Mouse (Mus musculus): ENCODE data around the gene Ctcf.

Gene Ctcf

GRCm38 (mm10) chr8:105698734-105699133 is 62.4 kb downstream of the Ctcf start:
- ATAC-seq (ENCODE audit: insufficient number of reproducible peaks, low FRiP score, low TSS enrichment), result no peak

DNA sequence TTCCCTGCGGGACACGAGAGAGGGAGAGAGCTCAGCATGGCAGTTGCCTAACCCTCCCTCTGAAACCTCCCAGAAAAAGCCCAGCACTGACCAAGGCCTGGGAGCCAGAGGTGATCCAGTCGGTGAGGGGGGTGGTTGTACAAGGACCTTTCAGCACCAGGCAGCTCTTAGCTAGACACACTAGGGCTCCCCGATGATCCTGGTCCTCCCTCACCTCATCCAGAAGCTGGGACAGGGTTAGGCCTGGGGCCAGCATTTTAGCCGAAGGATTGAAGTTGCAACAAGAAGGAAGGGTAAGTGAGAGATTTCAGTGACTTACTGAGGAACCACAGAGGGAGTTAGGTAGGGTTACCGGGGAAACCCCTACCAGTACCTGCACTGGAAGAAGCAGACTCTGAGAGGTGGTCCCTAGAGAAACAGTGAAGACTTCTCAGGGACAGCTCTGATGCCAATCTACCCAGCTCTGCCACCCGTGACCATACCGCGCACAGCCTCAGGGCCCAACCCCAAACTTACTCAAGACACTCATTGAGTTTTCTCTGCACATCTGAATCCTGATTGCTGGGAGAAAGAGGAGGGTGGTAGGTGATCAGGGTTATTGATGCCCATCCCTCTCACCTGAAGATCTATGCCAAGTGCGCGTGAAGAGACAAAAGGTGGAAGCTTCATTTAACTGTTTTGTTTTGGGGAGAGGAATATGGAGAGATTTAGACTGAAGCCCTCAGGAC is 63.3 kb downstream of the Ctcf start:
- no peak for ATAC-seq (ENCODE audit: insufficient number of reproducible peaks, low FRiP score, low TSS enrichment)

- 0 out of 2 replicates have a peak, but pooled peaks have one; percentile 5 for ATAC-seq (ENCODE audit: insufficient number of reproducible peaks, low FRiP score, low TSS enrichment)
Measured at GRCm38 (mm10) chr8:105700566-105700965, 64.2 kb downstream of the Ctcf start.

DNA sequence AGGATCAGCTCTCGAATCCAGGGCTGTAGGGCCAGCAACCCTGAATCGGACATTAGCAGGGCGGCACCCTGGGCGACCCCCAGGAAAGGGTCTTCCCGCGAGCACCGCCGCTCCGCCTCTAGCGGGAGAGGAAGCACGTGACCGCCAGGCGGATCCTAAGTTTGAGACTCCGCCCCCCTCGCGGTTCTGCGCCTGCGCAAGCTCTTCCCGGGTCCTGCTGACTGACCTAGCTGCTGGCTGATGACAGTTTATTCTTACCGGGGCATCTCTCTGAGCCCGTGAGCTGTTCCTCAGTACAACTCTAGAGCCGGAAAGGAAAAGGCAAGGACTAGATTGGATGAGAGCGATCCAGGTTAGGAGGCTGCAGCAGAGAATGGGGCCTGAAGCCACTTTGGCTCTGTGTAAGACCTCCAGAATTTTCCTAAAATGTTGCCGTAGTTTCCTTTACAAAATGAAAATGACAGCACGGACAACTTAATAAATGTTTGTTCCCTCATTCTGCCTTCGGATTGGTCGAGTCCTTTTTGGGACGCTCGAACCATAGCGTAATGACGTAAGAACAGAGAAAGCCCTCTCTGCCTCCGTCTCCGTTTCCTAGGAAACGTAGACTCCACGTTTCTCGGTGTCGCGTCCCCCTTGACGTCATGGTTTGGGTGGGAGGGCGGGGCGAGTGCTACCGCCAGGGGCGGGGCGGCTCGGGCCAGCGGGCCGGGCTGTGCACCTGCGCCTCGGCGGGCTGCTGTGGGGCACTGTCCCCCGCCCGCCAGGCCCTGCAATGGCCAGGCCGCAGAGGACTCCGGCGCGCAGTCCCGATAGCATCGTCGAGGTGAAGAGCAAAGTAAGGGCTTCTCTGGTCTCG is 64.8 kb downstream of the Ctcf start, which contains the start of the genes Acd and Pard6a:
Gene Acd, minus strand, starts transcription at position 137 of the 859 bp plus-strand sequence.
Gene Pard6a, plus strand, starts transcription at position 183 of the 859 bp plus-strand sequence.
- ATAC-seq (ENCODE audit: insufficient number of reproducible peaks, low FRiP score, low TSS enrichment), result peak; percentile 43

- ATAC-seq (ENCODE audit: insufficient number of reproducible peaks, low FRiP score, low TSS enrichment), result 0 out of 2 replicates have a peak, but pooled peaks have one; percentile 1
Measured at GRCm38 (mm10) chr8:105702001-105702401, 65.6 kb downstream of the Ctcf start.

DNA sequence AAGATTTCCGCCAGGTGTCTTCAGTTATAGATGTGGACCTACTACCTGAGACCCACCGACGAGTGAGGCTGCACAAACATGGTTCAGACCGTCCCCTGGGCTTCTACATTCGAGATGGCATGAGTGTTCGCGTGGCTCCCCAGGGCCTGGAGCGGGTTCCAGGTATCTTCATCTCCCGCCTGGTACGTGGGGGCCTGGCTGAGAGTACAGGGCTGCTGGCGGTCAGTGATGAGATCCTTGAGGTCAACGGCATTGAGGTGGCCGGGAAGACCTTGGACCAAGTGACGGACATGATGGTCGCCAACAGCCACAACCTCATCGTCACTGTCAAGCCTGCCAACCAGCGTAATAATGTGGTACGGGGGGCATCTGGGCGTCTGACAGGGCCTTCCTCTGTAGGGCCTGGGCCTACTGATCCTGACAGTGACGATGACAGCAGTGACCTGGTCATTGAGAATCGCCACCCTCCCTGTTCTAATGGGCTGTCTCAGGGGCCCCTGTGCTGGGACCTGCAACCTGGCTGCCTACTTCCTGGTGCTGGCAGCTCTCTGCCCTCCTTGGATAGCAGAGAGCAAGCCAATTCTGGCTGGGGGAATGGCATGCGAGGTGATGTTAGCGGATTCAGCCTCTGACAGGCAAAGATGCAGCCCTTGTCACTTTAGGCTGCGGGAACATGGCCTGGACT is 66.5 kb downstream of the Ctcf start:
- ATAC-seq (ENCODE audit: insufficient number of reproducible peaks, low FRiP score, low TSS enrichment), result no peak

- no peak for ATAC-seq (ENCODE audit: insufficient number of reproducible peaks, low FRiP score, low TSS enrichment)
Measured at GRCm38 (mm10) chr8:105704146-105704812, 67.9 kb downstream of the Ctcf start.

DNA sequence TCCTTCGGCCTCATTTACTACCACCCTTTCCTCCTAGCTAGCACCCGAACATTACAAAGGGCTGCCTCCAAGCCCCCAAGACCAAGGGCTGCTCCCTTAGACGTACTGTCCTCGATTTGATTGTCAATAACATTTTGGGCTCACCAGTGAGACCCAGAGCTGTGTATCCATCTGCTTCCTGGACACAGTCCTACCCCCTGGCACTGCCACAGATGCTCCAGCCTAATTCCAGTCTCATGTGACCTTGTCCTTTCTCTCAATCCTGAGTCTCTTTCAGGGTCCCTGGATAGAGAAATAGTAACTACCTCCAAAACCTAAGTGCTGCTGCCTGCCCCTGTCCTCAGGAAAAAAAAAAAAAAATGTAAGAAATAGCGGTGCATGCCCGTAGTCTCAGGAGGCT is 68.6 kb downstream of the Ctcf start:
- peak; percentile 21; the same call in 1 of the 2 replicates for ATAC-seq (ENCODE audit: insufficient number of reproducible peaks, low FRiP score, low TSS enrichment)

DNA sequence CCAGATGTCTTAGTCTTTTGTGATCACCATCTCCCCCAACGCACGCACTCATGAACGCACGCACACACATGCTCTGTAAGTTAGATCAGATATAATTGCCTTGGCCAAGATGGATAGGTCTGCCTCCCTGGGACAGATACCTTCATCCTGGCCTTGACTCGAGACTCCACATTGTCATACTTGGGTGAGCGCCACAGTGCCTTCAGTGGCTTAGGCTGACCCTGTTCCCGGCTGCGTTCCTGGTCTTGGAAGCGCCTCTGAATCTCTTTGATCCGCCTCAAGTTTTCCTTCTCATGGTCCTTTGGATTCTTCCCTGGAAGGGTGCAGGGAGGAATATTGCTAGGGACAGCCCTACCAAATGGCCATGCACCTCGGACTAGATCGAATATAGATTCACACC is 70.1 kb downstream of the Ctcf start:
- no peak for ATAC-seq (ENCODE audit: insufficient number of reproducible peaks, low FRiP score, low TSS enrichment)

GRCm38 (mm10) chr8:105707498-105708403 is 71.4 kb downstream of the Ctcf start, which contains the start of the genes 4933405L10Rik and Enkd1:
Gene 4933405L10Rik (plus strand): TSS chr8:105707655.
Gene Enkd1 (minus strand): TSS chr8:105708210.
- peak; percentile 45 for ATAC-seq (ENCODE audit: insufficient number of reproducible peaks, low FRiP score, low TSS enrichment)

GRCm38 (mm10) chr8:105708675-105709074 is 72.3 kb downstream of the Ctcf start:
- no peak for ATAC-seq (ENCODE audit: insufficient number of reproducible peaks, low FRiP score, low TSS enrichment)

- no peak for ATAC-seq (ENCODE audit: insufficient number of reproducible peaks, low FRiP score, low TSS enrichment)
Measured at GRCm38 (mm10) chr8:105709317-105709716, 72.9 kb downstream of the Ctcf start.

DNA sequence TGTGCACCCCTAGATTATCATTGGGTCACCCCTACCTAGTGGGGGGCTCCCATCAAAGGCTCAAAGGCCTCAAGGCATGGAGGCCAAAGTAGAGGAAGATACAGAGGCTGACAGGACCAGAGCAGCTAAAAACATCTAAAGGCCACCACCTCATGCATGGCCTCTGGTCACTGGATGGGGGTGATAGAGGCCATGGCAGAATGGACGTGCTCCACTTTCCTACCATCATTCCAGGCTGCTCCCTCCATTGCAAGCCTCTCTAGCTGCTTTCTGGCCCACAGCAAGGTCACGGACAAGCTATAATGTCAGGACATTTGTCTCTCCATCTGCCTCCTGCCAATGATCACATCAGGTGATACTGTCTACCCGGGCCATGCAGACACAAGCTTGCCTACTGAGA is 75.9 kb downstream of the Ctcf start:
- no peak for ATAC-seq (ENCODE audit: insufficient number of reproducible peaks, low FRiP score, low TSS enrichment)

DNA sequence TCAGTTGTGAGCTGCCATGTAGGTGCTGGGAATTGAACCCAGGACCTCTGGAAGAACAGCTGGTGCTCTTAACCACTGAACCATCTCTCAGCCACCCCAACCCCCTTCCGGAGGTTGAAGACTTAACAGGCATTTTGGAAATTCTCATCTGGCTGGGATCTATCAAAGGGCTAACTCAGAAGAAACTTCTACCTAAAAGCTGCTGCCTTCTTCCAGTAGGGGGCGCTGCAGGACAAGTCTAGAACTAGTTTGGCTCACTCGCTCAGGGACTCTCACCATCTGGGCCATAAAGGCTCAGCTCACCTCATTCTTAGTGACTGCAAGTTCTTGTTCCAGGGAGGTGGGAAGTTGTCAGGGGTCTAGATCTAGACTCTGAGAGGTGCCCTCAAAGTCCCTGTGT is 77.8 kb downstream of the Ctcf start:
- ATAC-seq (ENCODE audit: insufficient number of reproducible peaks, low FRiP score, low TSS enrichment), result peak; percentile 65

DNA sequence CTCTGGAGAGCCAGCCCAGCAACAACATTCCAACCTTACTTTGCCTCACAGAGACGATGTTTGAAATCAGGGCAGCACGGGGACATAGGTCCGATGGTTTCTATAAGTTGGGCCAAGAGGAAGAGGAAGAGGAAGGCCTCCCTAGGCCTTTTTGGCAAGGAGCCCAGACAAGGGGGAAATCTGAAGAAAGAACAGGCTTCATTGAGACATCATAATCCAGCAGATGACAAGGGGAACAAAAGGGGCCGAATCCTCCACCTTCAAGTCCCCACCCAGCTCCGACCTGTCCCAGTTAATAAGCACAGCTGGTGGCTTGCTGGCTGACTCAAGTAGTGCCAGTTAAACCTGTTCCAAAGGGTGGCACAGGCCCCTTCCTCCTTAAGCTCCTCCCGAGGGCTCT is 78.7 kb downstream of the Ctcf start:
- ATAC-seq (ENCODE audit: insufficient number of reproducible peaks, low FRiP score, low TSS enrichment), result no peak

GRCm38 (mm10) chr8:105716302-105716945 is 80.1 kb downstream of the Ctcf start:
- ATAC-seq (ENCODE audit: insufficient number of reproducible peaks, low FRiP score, low TSS enrichment), result no peak

GRCm38 (mm10) chr8:105719637-105720036 is 83.3 kb downstream of the Ctcf start:
- ATAC-seq (ENCODE audit: insufficient number of reproducible peaks, low FRiP score, low TSS enrichment), result no peak

- no peak for ATAC-seq (ENCODE audit: insufficient number of reproducible peaks, low FRiP score, low TSS enrichment)
Measured at GRCm38 (mm10) chr8:105722861-105723260, 86.5 kb downstream of the Ctcf start.

DNA sequence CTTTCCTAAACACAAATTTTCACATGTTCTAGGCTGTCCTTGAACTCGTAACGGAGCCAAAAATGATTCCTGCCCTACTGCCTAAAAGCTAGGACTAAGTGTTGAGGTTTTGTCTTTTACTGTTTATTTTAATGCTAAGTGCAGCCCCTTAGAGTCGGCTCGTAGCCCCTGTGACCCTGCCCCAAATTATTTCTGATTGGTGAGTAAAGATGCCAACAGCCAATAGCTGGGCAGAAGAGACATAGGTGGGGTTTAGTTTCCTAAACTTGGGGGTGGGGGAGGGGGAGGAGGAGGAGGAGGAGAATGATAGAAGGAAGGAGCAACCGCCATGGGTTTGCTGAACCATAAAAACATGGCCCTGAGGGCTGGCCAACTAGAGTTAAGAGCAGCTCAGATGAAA is 89.4 kb downstream of the Ctcf start:
- ATAC-seq (ENCODE audit: insufficient number of reproducible peaks, low FRiP score, low TSS enrichment), result no peak

Data from cerebellum, adult (tissue).